Mouse (Mus musculus): ENCODE measurements at regions not wholly inside any gene's neighbourhood (a gene's known extent, or its start where the extent isn't known, plus 50 kb on each side); places are given as distances from the start of the nearest gene placed in this dataset.

DNA sequence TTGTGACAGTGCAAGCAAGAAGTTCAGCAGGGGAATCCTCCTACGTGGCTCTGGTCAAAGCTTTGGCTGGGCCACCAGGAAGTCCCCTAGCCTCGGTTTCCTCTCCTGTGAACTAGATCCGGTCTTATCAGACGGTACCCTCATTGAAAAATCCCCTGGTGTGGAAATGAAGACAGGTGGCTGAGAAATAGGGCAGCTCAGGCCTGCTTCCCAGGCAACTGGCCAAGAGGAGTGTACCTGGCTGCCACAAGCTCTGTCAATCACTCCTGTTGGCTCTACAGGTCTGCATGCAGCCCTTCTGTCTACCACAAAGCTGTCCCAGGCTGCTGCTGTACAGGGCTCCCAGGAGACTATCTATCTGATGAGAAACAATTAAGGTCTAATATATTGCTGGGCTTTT is 146.1 kb upstream of the Cxcr4 start:
- no peak for DNase-seq (ENCODE audit: low read depth, low spot score)

DNA sequence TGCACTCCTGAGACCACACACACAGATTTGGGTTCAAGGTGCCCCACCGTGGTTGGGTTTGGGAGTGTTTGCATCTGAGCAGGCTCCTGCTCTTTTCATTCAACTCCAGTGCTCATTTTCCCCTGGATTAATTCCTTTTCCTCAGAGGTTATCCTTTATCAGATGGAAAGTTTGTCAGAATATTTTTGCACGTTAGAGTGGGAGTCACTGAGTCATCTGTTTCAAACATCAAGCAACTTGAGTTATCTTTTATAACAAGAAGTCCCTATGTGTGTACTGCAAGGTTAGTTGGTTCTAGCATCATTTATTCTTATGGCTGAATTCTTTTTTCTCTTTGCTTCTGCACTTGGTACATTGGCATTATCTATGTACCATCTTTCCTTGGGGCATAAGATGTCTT is 142.8 kb upstream of the Cxcr4 start:
- DNase-seq (ENCODE audit: low read depth, low spot score): peak; percentile 51

DNA sequence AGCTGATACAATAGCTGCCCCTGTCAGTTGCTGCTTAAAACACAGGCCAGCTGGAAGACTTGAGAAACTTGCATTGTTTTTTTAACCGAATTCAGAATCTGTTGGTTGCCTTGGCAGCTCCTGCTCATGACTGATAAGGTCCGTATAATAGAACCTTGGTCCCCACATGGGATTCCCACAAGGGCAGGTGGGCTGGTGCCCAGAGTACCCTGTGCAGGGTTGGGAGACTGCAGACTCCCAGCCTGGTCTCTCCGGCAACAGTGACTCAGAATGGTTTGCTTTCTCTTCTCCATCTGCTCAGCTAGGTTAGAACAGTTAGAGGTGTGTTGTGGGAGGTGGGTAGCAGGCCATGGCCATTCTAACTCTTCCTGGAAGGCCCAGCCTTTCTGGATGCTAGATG is 139.4 kb upstream of the Cxcr4 start:
- no peak for DNase-seq (ENCODE audit: low read depth, low spot score)

GRCm38 (mm10) chr1:128724433-128725091 is 132.5 kb upstream of the Cxcr4 start:
- DNase-seq (ENCODE audit: low read depth, low spot score): no peak

DNA sequence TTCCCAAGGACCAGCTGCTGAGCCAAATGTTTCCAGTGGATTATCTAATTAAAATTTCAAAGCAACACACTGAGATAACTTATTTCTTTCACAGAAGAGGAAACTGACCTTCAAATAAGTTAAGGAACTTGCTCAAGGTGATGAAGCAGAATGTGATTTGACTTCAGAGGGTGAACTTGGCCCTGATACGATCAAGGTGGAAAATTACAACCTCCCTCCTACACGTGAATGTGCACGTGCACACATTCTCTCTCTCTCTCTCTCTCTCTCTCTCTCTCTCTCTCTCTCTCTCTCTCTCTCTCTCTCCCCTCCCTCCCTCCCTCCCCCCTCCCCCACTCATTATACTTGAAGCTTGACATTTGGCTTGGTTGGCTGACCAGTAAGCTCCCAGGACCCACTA is 131.8 kb upstream of the Cxcr4 start:
- no peak for DNase-seq (ENCODE audit: low read depth, low spot score)

GRCm38 (mm10) chr1:128722061-128722471 is 130.0 kb upstream of the Cxcr4 start:
- DNase-seq (ENCODE audit: low read depth, low spot score): no peak

GRCm38 (mm10) chr1:128714843-128715242 is 122.8 kb upstream of the Cxcr4 start:
- no peak for DNase-seq (ENCODE audit: low read depth, low spot score)

- no peak for DNase-seq (ENCODE audit: low read depth, low spot score)
Measured at GRCm38 (mm10) chr1:128712876-128713275, 120.8 kb upstream of the Cxcr4 start.

GRCm38 (mm10) chr1:128711121-128711520 is 119.0 kb upstream of the Cxcr4 start:
- DNase-seq (ENCODE audit: low read depth, low spot score): no peak

DNA sequence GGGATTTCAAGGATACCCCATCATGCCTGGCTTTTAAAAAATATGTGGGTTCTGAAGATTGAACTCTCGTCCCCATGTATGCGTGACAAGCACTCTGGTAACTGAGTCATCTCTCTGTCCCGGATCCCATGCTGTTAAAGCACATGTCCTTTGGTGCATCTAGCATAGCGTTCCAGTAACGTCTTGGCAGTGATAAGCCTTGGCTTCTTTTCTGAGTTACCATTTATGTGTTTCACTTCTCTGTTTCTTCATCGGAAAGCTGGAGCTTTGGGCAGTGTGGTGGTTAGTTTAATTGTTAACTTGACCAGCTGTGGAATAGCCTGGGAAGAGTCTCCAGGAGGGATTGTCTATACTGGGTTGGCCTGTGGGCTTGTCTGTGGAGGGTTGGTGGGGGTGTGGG is 115.7 kb upstream of the Cxcr4 start:
- DNase-seq (ENCODE audit: low read depth, low spot score): no peak

DNA sequence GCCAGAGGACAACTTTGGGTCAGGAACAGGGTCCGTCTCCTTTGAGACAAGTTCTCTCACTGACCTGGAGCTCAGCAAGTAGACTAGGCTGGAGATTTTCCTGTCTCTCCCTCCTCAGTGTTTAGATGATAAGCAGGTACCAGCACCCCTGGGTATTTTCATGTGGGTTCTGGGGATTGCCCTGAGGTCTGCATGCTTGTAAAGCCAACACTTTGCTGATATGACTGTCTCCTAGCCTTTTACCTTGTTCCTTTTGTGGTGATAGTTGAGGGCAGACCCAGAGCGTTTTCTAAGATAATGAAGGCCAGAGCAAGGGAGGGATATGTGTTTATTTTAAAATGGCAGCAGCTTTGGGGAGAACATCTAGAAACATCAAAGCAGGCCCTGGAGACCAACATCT is 114.1 kb upstream of the Cxcr4 start:
- DNase-seq (ENCODE audit: low read depth, low spot score): no peak

- no peak for DNase-seq (ENCODE audit: low read depth, low spot score)
Measured at GRCm38 (mm10) chr1:128705071-128705503, 113.0 kb upstream of the Cxcr4 start.

DNA sequence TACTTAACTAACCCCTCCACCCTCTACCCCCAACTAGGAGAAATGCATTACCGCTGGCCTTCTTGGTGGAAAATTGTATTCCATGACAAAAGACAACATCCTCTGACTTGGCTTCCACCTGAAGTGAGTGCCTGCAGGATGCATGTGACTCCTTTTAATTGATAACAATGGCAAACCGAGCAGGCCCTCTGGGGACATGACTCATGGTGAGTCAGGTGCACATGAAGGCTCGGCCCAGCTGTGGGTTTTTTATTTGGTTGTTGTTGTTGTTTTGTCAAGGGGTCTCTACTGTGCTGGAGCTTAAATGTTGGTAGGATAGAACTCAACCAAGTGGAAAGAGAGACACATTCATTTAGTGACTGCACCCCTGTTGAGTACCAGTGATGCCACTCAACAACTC is 109.2 kb upstream of the Cxcr4 start:
- peak; percentile 4 for DNase-seq (ENCODE audit: low read depth, low spot score)

DNA sequence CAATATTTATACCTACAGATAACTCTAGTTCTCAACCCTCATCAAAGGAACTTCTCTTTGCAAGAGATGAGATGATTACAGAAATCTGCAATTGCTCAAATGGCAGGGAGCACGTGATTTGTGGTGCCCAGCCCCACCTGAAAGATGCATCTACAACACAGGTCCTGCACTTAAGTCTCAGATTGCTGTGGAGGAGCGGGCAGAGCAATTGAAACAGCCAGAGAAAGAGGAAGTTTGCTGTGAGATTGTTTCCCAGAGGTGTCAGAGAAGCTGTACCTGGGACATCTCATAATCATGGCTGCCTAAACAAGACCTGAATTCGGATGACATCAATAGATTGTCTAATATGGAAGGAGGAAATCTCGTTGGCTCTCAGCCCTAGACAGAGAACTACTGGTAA is 105.9 kb upstream of the Cxcr4 start:
- DNase-seq (ENCODE audit: low read depth, low spot score): no peak

DNA sequence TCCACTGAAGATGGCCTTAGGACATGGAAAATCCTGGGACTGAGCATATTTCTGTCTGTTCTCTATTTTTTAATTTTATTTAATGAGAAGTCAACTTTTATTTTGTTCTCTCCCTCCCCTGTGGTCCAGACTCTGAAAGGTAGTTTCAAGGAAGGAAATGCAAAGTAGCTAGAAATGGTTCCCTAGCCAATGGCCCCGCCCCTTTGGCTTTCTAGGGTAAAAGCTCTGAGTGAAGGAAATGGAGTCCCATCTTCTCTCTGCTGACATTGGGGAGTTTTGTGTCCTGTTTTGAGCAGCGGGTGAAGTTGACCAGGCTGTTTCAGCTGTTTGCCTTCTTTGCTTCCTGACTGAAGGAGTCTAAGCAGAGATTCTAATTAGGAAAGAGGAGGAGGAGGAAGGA is 103.8 kb upstream of the Cxcr4 start:
- DNase-seq (ENCODE audit: low read depth, low spot score): no peak

- no peak for DNase-seq (ENCODE audit: low read depth, low spot score)
Measured at GRCm38 (mm10) chr1:128692799-128693198, 100.7 kb upstream of the Cxcr4 start.

- DNase-seq (ENCODE audit: low read depth, low spot score): no peak
Measured at GRCm38 (mm10) chr1:128692313-128692712, 100.2 kb upstream of the Cxcr4 start.

DNA sequence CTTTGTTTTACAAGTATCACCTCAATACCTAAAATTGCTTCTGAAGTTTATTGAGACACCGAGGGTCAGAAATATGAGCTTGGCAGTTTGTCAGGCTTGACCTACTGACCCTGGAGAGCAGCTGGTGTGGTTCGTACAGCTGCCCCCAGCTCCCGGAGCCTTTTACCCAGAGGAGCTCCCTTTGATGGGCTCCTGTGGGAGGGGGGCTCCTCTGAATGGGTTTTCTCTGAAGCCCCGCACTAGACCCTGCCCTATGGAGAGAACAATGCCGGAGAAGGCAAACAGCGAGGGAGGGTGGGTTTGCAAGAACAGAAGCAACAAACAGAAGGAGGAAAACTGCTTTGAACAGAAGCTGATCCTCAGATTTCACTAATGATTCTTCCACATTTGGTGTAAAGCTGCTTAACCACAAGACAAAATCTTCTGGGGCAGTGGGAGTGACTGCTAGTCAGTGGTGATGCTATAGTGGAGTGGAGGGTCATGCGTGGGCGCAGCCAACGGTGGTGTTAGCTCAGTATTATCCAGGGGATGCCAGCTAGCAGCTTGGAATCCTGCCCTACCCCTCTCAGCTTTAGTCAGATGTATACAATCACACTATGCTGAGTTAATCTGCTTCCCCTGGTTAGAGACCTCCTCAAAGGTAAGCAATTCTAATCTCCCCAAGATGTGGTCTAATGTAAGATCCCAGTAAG is 95.3 kb upstream of the Cxcr4 start:
- peak; percentile 5 for DNase-seq (ENCODE audit: low read depth, low spot score)

DNA sequence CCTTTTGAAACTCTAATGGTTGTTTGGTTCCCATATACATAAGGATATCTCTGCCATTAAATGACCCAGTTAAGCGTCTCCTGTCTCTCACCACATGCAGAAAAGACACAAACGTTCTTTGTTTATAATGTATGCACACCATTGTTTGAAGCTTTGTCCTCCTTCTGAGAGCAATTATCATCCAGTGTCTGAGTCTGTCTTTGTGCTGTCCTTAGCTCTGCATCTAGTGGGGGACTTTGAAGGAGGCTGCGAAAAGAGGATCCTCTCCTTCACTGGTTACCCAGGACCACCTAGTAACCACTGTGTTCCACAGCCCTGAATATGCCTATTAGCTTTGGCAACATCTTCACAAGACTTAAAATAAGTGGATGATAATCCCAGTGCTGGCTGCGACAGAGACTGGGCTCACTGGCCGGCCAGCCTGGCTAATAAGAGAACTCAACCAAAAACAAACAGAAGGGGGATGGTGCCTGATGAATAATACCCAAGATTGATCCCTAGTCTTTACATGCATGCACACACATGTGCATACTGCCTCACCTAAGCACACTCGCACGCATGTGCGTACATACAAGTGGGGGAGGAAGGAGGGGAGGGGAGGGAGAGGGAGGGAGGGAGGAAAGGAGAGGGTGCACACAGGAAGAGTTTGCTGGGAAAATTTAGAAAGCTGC is 93.5 kb upstream of the Cxcr4 start:
- peak; percentile 21 for DNase-seq (ENCODE audit: low read depth, low spot score)

GRCm38 (mm10) chr1:128682942-128683341 is 90.8 kb upstream of the Cxcr4 start:
- DNase-seq (ENCODE audit: low read depth, low spot score): peak; percentile 87

DNA sequence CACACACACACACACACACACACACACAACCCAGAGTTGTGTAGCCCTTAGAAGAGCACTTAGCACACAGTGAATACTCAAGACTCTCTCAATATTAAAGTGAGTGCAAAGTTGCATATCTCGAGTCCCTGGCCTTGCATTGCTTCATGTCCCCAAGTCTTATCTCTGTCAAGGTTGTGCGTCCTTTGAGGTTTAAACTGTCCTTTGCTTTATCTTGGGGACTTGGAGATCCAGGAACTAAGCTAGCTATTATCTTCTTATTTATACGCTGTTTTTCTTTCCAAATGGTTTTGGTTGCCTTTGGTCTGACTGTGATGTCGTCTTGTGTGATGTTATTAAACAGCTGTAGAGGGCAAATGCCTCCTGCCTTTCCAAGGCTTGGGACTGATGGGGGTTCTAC is 89.2 kb upstream of the Cxcr4 start:
- DNase-seq (ENCODE audit: low read depth, low spot score): no peak

DNA sequence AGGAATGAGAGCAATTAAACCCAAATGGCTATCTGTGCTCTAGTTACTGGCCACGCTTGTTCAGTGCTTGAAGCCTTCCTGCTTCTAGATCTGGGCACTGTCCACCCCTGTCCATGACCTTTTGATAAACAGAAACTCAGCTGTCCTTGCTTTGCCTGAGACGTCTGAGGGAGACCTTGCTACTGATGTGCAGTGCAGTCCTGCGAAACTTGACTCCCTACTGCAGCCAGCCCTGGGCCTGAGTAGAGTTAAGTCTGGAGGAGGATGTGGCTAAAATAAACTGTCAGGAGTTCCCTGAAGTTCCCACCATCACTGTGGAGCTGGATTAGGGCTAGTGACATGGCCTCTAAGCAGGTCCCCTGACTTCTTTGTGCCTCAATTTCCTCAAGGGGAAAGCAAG is 88.4 kb upstream of the Cxcr4 start:
- DNase-seq (ENCODE audit: low read depth, low spot score): no peak

- no peak for DNase-seq (ENCODE audit: low read depth, low spot score)
Measured at GRCm38 (mm10) chr1:128680012-128680411, 87.9 kb upstream of the Cxcr4 start.

Measured in brain, adult 2 months (tissue).